Mouse (Mus musculus): ENCODE results near the gene Rcbtb2. TPM values are rescaled to one million over a fixed set of nuclear protein-coding genes. Genes with fewer than 3 reads are reported as not detected.
A peak's percentile ranks its signal among the peaks of the same experiment; 100 is the strongest.

The Rcbtb2 gene
- polyA plus RNA-seq, 1 experiment, result 58.8 TPM

GRCm38 (mm10) chr14:73162192-73162800 is 39.5 kb downstream of the Rcbtb2 start:
- TF ChIP-seq CTCF (IDR thresholded peaks at IDR 0.05; ENCODE audit: borderline replicate concordance, extremely low read depth, insufficient read depth, insufficient read length) (no peak), POLR2A (IDR thresholded peaks at IDR 0.05; ENCODE audit: borderline replicate concordance, extremely low read depth, insufficient read depth, insufficient read length, poor library complexity, severe bottlenecking) (no peak)
- DNase-seq (ENCODE audit: low read depth), result no peak

- TF ChIP-seq POLR2A (IDR thresholded peaks at IDR 0.05; ENCODE audit: borderline replicate concordance, extremely low read depth, insufficient read depth, insufficient read length, poor library complexity, severe bottlenecking) (no peak), CTCF (IDR thresholded peaks at IDR 0.05; ENCODE audit: borderline replicate concordance, extremely low read depth, insufficient read depth, insufficient read length) (no peak)
- no peak for DNase-seq (ENCODE audit: low read depth)
Observed at GRCm38 (mm10) chr14:73163363-73163998, 40.6 kb downstream of the Rcbtb2 start.

GRCm38 (mm10) chr14:73165136-73165535 is 42.3 kb downstream of the Rcbtb2 start:
- DNase-seq (ENCODE audit: low read depth), result no peak
- TF ChIP-seq POLR2A (IDR thresholded peaks at IDR 0.05; ENCODE audit: borderline replicate concordance, extremely low read depth, insufficient read depth, insufficient read length, poor library complexity, severe bottlenecking), result no peak
- TF ChIP-seq CTCF (IDR thresholded peaks at IDR 0.05; ENCODE audit: borderline replicate concordance, extremely low read depth, insufficient read depth, insufficient read length), result no peak

- TF ChIP-seq POLR2A (IDR thresholded peaks at IDR 0.05; ENCODE audit: borderline replicate concordance, extremely low read depth, insufficient read depth, insufficient read length, poor library complexity, severe bottlenecking) (no peak), CTCF (IDR thresholded peaks at IDR 0.05; ENCODE audit: borderline replicate concordance, extremely low read depth, insufficient read depth, insufficient read length) (no peak)
- no peak for DNase-seq (ENCODE audit: low read depth)
Observed at GRCm38 (mm10) chr14:73168605-73169004, 45.8 kb downstream of the Rcbtb2 start.

GRCm38 (mm10) chr14:73169926-73170844 is 47.3 kb downstream of the Rcbtb2 start:
- DNase-seq (ENCODE audit: low read depth), result no peak
- TF ChIP-seq CTCF (IDR thresholded peaks at IDR 0.05; ENCODE audit: borderline replicate concordance, extremely low read depth, insufficient read depth, insufficient read length) (no peak), POLR2A (IDR thresholded peaks at IDR 0.05; ENCODE audit: borderline replicate concordance, extremely low read depth, insufficient read depth, insufficient read length, poor library complexity, severe bottlenecking) (no peak)

- peak; percentile 68 for DNase-seq (ENCODE audit: low read depth)
- TF ChIP-seq POLR2A (IDR thresholded peaks at IDR 0.05; ENCODE audit: borderline replicate concordance, extremely low read depth, insufficient read depth, insufficient read length, poor library complexity, severe bottlenecking), result no peak
- no peak for TF ChIP-seq CTCF (IDR thresholded peaks at IDR 0.05; ENCODE audit: borderline replicate concordance, extremely low read depth, insufficient read depth, insufficient read length)
Observed at GRCm38 (mm10) chr14:73172196-73173011, 49.6 kb downstream of the Rcbtb2 start.

GRCm38 (mm10) chr14:73173662-73174061 is 50.8 kb downstream of the Rcbtb2 start:
- peak; percentile 31 for DNase-seq (ENCODE audit: low read depth)
- no peak for TF ChIP-seq POLR2A (IDR thresholded peaks at IDR 0.05; ENCODE audit: borderline replicate concordance, extremely low read depth, insufficient read depth, insufficient read length, poor library complexity, severe bottlenecking)
- TF ChIP-seq CTCF (IDR thresholded peaks at IDR 0.05; ENCODE audit: borderline replicate concordance, extremely low read depth, insufficient read depth, insufficient read length), result no peak

- peak; percentile 80 for DNase-seq (ENCODE audit: low read depth)
- TF ChIP-seq CTCF (IDR thresholded peaks at IDR 0.05; ENCODE audit: borderline replicate concordance, extremely low read depth, insufficient read depth, insufficient read length) (no peak), POLR2A (IDR thresholded peaks at IDR 0.05; ENCODE audit: borderline replicate concordance, extremely low read depth, insufficient read depth, insufficient read length, poor library complexity, severe bottlenecking) (no peak)
Observed at GRCm38 (mm10) chr14:73174091-73174995, 51.5 kb downstream of the Rcbtb2 start.

- TF ChIP-seq CTCF (IDR thresholded peaks at IDR 0.05; ENCODE audit: borderline replicate concordance, extremely low read depth, insufficient read depth, insufficient read length) (no peak), POLR2A (IDR thresholded peaks at IDR 0.05; ENCODE audit: borderline replicate concordance, extremely low read depth, insufficient read depth, insufficient read length, poor library complexity, severe bottlenecking) (no peak)
- DNase-seq (ENCODE audit: low read depth), result no peak
Observed at GRCm38 (mm10) chr14:73175031-73175430, 52.2 kb downstream of the Rcbtb2 start.

GRCm38 (mm10) chr14:73175814-73176213 is 53.0 kb downstream of the Rcbtb2 start:
- no peak for TF ChIP-seq POLR2A (IDR thresholded peaks at IDR 0.05; ENCODE audit: borderline replicate concordance, extremely low read depth, insufficient read depth, insufficient read length, poor library complexity, severe bottlenecking)

More at GRCm38 (mm10) chr14:73175814-73176213, 53.0 kb downstream of the Rcbtb2 start:
- no peak for DNase-seq (ENCODE audit: low read depth)
